Mouse (Mus musculus): ENCODE measurements at regions not wholly inside any gene's neighbourhood (a gene's known extent, or its start where the extent isn't known, plus 50 kb on each side); places are given as distances from the start of the nearest gene placed in this dataset.
A peak's percentile ranks its signal among the peaks of the same experiment; 100 is the strongest.

GRCm38 (mm10) chr8:102845362-102845761 is 59.9 kb upstream of the Cdh11 start:
- DNase-seq (ENCODE audit: low spot score in 2 of 2), result no peak

GRCm38 (mm10) chr8:102860021-102860420 is 74.6 kb upstream of the Cdh11 start:
- no peak for DNase-seq (ENCODE audit: low spot score in 2 of 2)

- DNase-seq (ENCODE audit: low spot score in 2 of 2), result no peak
These were observed 114.1 kb upstream of the Cdh11 start for GRCm38 (mm10) chr8:102899525-102899924.

- DNase-seq (ENCODE audit: low spot score in 2 of 2), result no peak
These were observed 115.2 kb upstream of the Cdh11 start for GRCm38 (mm10) chr8:102900662-102901061.

- no peak for DNase-seq (ENCODE audit: low spot score in 2 of 2)
These were observed 122.0 kb upstream of the Cdh11 start for GRCm38 (mm10) chr8:102907444-102907843.

- no peak for DNase-seq (ENCODE audit: low spot score in 2 of 2)
These were observed 145.9 kb upstream of the Cdh11 start for GRCm38 (mm10) chr8:102931342-102931835.

GRCm38 (mm10) chr8:102938771-102939170 is 153.3 kb upstream of the Cdh11 start:
- no peak for DNase-seq (ENCODE audit: low spot score in 2 of 2)

- no peak for DNase-seq (ENCODE audit: low spot score in 2 of 2)
These were observed 160.1 kb upstream of the Cdh11 start for GRCm38 (mm10) chr8:102945546-102945945.

- DNase-seq (ENCODE audit: low spot score in 2 of 2), result no peak
These were observed 192.7 kb upstream of the Cdh11 start for GRCm38 (mm10) chr8:102978161-102978581.

GRCm38 (mm10) chr8:102983220-102983909 is 197.9 kb upstream of the Cdh11 start:
- DNase-seq (ENCODE audit: low spot score in 2 of 2), result no peak

- DNase-seq (ENCODE audit: low spot score in 2 of 2), result no peak
These were observed 198.4 kb upstream of the Cdh11 start for GRCm38 (mm10) chr8:102983910-102984225.

- DNase-seq (ENCODE audit: low spot score in 2 of 2), result no peak
These were observed 222.0 kb upstream of the Cdh11 start for GRCm38 (mm10) chr8:103007284-103007984.

GRCm38 (mm10) chr8:103019121-103019520 is 233.7 kb upstream of the Cdh11 start:
- DNase-seq (ENCODE audit: low spot score in 2 of 2), result peak; percentile 1 to 5

- DNase-seq (ENCODE audit: low spot score in 2 of 2), result no peak
These were observed 237.8 kb upstream of the Cdh11 start for GRCm38 (mm10) chr8:103023237-103023636.

GRCm38 (mm10) chr8:103031708-103032107 is 246.3 kb upstream of the Cdh11 start:
- DNase-seq (ENCODE audit: low spot score in 2 of 2), result no peak

GRCm38 (mm10) chr8:103033956-103034355 is 248.5 kb upstream of the Cdh11 start:
- no peak for DNase-seq (ENCODE audit: low spot score in 2 of 2)

GRCm38 (mm10) chr8:103072079-103072635 is 286.7 kb upstream of the Cdh11 start:
- no peak for DNase-seq (ENCODE audit: low spot score in 2 of 2)

- DNase-seq (ENCODE audit: low spot score in 2 of 2), result no peak
These were observed 287.2 kb upstream of the Cdh11 start for GRCm38 (mm10) chr8:103072646-103073045.

GRCm38 (mm10) chr8:103078559-103078958 is 293.1 kb upstream of the Cdh11 start:
- no peak for DNase-seq (ENCODE audit: low spot score in 2 of 2)

- DNase-seq (ENCODE audit: low spot score in 2 of 2), result peak in 1 of 2 experiments; percentile 15
These were observed 301.6 kb upstream of the Cdh11 start for GRCm38 (mm10) chr8:103086956-103087482.

- DNase-seq (ENCODE audit: low spot score in 2 of 2), result no peak
These were observed 311.2 kb upstream of the Cdh11 start for GRCm38 (mm10) chr8:103096496-103097092.

- DNase-seq (ENCODE audit: low spot score in 2 of 2), result peak in 1 of 2 experiments; percentile 6
These were observed 340.1 kb upstream of the Cdh11 start for GRCm38 (mm10) chr8:103125581-103125980.
